Mouse (Mus musculus): ENCODE data around the gene Kcnip3.

The Kcnip3 gene

GRCm38 (mm10) chr2:127517081-127517480 is 4.8 kb downstream of the Kcnip3 start:
- no peak for DNase-seq

- DNase-seq: no peak
These were observed 7.3 kb downstream of the Kcnip3 start for GRCm38 (mm10) chr2:127514380-127515124.

GRCm38 (mm10) chr2:127513244-127513643 is 8.7 kb downstream of the Kcnip3 start:
- DNase-seq: no peak

GRCm38 (mm10) chr2:127511426-127511825 is 10.5 kb downstream of the Kcnip3 start:
- no peak for DNase-seq

- no peak for DNase-seq
These were observed 13.8 kb downstream of the Kcnip3 start for GRCm38 (mm10) chr2:127507967-127508660.

GRCm38 (mm10) chr2:127507077-127507774 is 14.7 kb downstream of the Kcnip3 start:
- DNase-seq: peak; percentile 94

- no peak for DNase-seq
These were observed 15.7 kb downstream of the Kcnip3 start for GRCm38 (mm10) chr2:127506131-127506632.

GRCm38 (mm10) chr2:127505196-127505595 is 16.7 kb downstream of the Kcnip3 start:
- DNase-seq: no peak

GRCm38 (mm10) chr2:127503751-127504549 is 17.9 kb downstream of the Kcnip3 start:
- no peak for DNase-seq

- DNase-seq: peak; percentile 93
These were observed 20.8 kb downstream of the Kcnip3 start for GRCm38 (mm10) chr2:127501061-127501460.

GRCm38 (mm10) chr2:127498750-127499149 is 23.1 kb downstream of the Kcnip3 start:
- DNase-seq: no peak

- no peak for DNase-seq
These were observed 25.6 kb downstream of the Kcnip3 start for GRCm38 (mm10) chr2:127496321-127496720.

GRCm38 (mm10) chr2:127484476-127485170 is 37.3 kb downstream of the Kcnip3 start:
- DNase-seq: peak; percentile 97

GRCm38 (mm10) chr2:127483001-127483400 is 38.9 kb downstream of the Kcnip3 start:
- DNase-seq: peak; percentile 97

- DNase-seq: peak; percentile 99
These were observed 39.4 kb downstream of the Kcnip3 start for GRCm38 (mm10) chr2:127482533-127482911.

- DNase-seq: peak; percentile 96
These were observed 39.9 kb downstream of the Kcnip3 start for GRCm38 (mm10) chr2:127481841-127482532.

GRCm38 (mm10) chr2:127479763-127480162 is 42.1 kb downstream of the Kcnip3 start:
- DNase-seq: no peak

- no peak for DNase-seq
These were observed 42.7 kb downstream of the Kcnip3 start for GRCm38 (mm10) chr2:127479210-127479609.

GRCm38 (mm10) chr2:127472279-127472678 is 49.6 kb downstream of the Kcnip3 start:
- no peak for DNase-seq

GRCm38 (mm10) chr2:127471281-127471680 is 50.6 kb downstream of the Kcnip3 start:
- DNase-seq: peak; percentile 95

GRCm38 (mm10) chr2:127470661-127471060 is 51.2 kb downstream of the Kcnip3 start:
- peak; percentile 82 for DNase-seq
